ENCODE assay signal across 8 mouse cellular contexts in genomic region chr4:57672996-57673906, GRCm38 (mm10). TPM values are rescaled to one million over a fixed set of nuclear protein-coding genes. Genes with fewer than 3 reads are reported as not detected.
A peak's percentile ranks its signal among the peaks of the same experiment; 100 is the strongest.
DNase-seq lines count a peak whose midpoint lies in the region; ATAC-seq lines count a peak whose summit lies in the region.

No protein-coding gene starts in this region.

- intact Hi-C loops in gastrocnemius, postnatal 14 days (cut with DNase I; ENCODE audit: low total_unique reads) = loop anchor here (2.0 kb wide), 1 partner anchor 114 kb away; no protein-coding TSS in a partner anchor

- peak; percentile 85 for ATAC-seq in inflammation-experienced regulatory T-cells, adult 6 months
- peak; percentile 86 for ATAC-seq in megakaryocyte-erythroid progenitor cell, adult 5-6 weeks (replicated peaks; ENCODE audit: low FRiP score, low TSS enrichment, poor library complexity, severe bottlenecking)

- DNase-seq in adrenal gland, adult (ENCODE audit: inconsistent age in 2 of 2, low spot score in 1 of 2) = peak; percentile 91 to 98
- peak; percentile 93 for DNase-seq in embryo, embryonic 10 days (ENCODE audit: low spot score)
- peak; percentile 86 for DNase-seq in gastrocnemius, postnatal 14 days
- DNase-seq in left cerebral cortex, adult 9 months (ENCODE audit: low spot score in 2 of 2) = peak; percentile 28 to 91
- DNase-seq in right cerebral cortex, postnatal 25 days = peak; percentile 84
- DNase-seq in urinary bladder, postnatal 4 days (ENCODE audit: low spot score in 2 of 2) = peak; percentile 75 to 91

RNA-seq across cellular contexts. Expression of gene Akap2, which starts 44.2 kb away (rescaled TPM):
- total RNA-seq in gastrocnemius, postnatal 14 days (2021) = 10 to 100 TPM; 36.1 to 37.1 TPM
- 1 to 10 TPM; 2.3 to 3.9 (median 2.9) TPM for polyA plus RNA-seq in inflammation-experienced regulatory T-cells, adult 6 months (2017; shearing (Covaris generic))
- 0.25 TPM in 1 of 2 replicates, not detected in the other for total RNA-seq in megakaryocyte-erythroid progenitor cell, adult 5-6 weeks (2014; fragmentation: Nextera tagmentation)
- total RNA-seq in megakaryocyte-erythroid progenitor cell, adult 5-6 weeks (2017) = 0.04 and 0.42 TPM in 2 replicates

Comparison
In these comparisons a context has a peak if more than half of its experiments do, and no peak if none do; other contexts are left out.
1. Peak in every context shown above with its lines: DNase-seq and ATAC-seq.
2. RNA of gene Akap2, which starts 44.2 kb away (total RNA-seq): 36.1 to 37.1 TPM in gastrocnemius, postnatal 14 days; 0.04 to 0.42 TPM in megakaryocyte-erythroid progenitor cell, adult 5-6 weeks; every median in the first group is over 10 times any median in the second.